9 mouse cellular contexts compared by ENCODE assay signal in genomic region chr11:68579462-68579881, GRCm38 (mm10). TPM values are rescaled to one million over a fixed set of nuclear protein-coding genes. Genes with fewer than 3 reads are reported as not detected.
DNase-seq lines count a peak whose midpoint lies in the region; ATAC-seq and TF ChIP-seq lines count a peak whose summit lies in the region.
"Had no signal": no experiment of that assay in that cellular context is flagged by ENCODE, and none has a peak within 500 bp of the region (broad histone marks: within the 10 kb centered on the region; RNA-seq: fewer than 3 reads in every experiment).

No protein-coding gene starts in this region.

- no peak overlapping the region for H3K27ac ChIP-seq in heart, embryonic 12.5 days (ENCODE audit: poor library complexity, severe bottlenecking)
- no peak overlapping the region for H3K27ac ChIP-seq in thymus, adult 2 months (ENCODE audit: control insufficient read depth, insufficient read depth, low read length)
- H3K27ac ChIP-seq: liver, embryonic 13.5 days had no signal

- H3ac ChIP-seq in myocyte (ENCODE audit: control insufficient read depth, insufficient read length): no peak overlapping the region

- no peak for ATAC-seq in heart, embryonic 12.5 days (ENCODE audit: insufficient number of reproducible peaks, low FRiP score)

- H3K27me3 ChIP-seq in heart, embryonic 12.5 days (replicated peaks): no peaks in the 10 kb centered on the region
- H3K27me3 ChIP-seq in myocyte (ENCODE audit: control insufficient read depth, insufficient read depth, insufficient read length): peaks cover 30% of the 10 kb centered on the region
- no peaks in the 10 kb centered on the region for H3K27me3 ChIP-seq in thymus, adult 2 months (ENCODE audit: control insufficient read depth, insufficient read depth, low read length)
- H3K27me3 ChIP-seq: liver, embryonic 13.5 days had no signal

- TF ChIP-seq POLR2A in myocyte (IDR thresholded peaks at IDR 0.05; ENCODE audit: insufficient read length, low read depth): no peak
- TF ChIP-seq POLR2A in thymus, adult 2 months (IDR thresholded peaks at IDR 0.05; ENCODE audit: control insufficient read depth, extremely low read depth, insufficient read depth, low read length, poor library complexity): no peak

- no peaks in the 10 kb centered on the region for H3K9me3 ChIP-seq in heart, embryonic 12.5 days (replicated peaks)
- H3K9me3 ChIP-seq: liver, embryonic 13.5 days had no signal

- DNase-seq in heart, adult 18-20 months: peak; percentile 24 to 32
- peak; percentile 16 for DNase-seq in ZHBTc4 (ENCODE audit: low read depth, low spot score)
- peak; percentile 75 for DNase-seq in fibroblast of lung, adult 2 months (ENCODE audit: low read depth)
- DNase-seq in layer of hippocampus, postnatal 10 days (ENCODE audit: low spot score in 2 of 2): peak; percentile 71 to 79
- DNase-seq in thymus, adult 2 months: no peak
- DNase-seq in adrenal gland, adult 8-10 months: no peak
- DNase-seq: liver, embryonic 13.5 days had no signal

- H3K36me3 ChIP-seq in heart, embryonic 12.5 days: no peaks in the 10 kb centered on the region
- H3K36me3 ChIP-seq in myocyte (ENCODE audit: control insufficient read depth, insufficient read depth): no peaks in the 10 kb centered on the region
- H3K36me3 ChIP-seq in thymus, adult 2 months (ENCODE audit: control insufficient read depth, insufficient read depth, low read length): no peaks in the 10 kb centered on the region
- H3K36me3 ChIP-seq: liver, embryonic 13.5 days had no signal

- H3K4me3 ChIP-seq in heart, embryonic 12.5 days: no peak overlapping the region
- no peak overlapping the region for H3K4me3 ChIP-seq in myocyte
- no peak overlapping the region for H3K4me3 ChIP-seq in thymus, adult 2 months (ENCODE audit: control insufficient read depth, insufficient read depth, low read length)
- H3K4me3 ChIP-seq: liver, embryonic 13.5 days had no signal

- H3K79me2 ChIP-seq in myocyte (ENCODE audit: control insufficient read depth, insufficient read depth): no peaks in the 10 kb centered on the region

- H3K9ac ChIP-seq in heart, embryonic 12.5 days: no peak overlapping the region
- H3K9ac ChIP-seq: liver, embryonic 13.5 days had no signal

- no peak for TF ChIP-seq CTCF in thymus, adult 2 months (IDR thresholded peaks at IDR 0.05; ENCODE audit: borderline replicate concordance, control insufficient read depth, extremely low read depth, insufficient read depth, low read length, poor library complexity)

- H3K4me2 ChIP-seq in heart, embryonic 12.5 days: no peak overlapping the region
- H3K4me2 ChIP-seq in myocyte (ENCODE audit: low read depth): peak overlapping the region; percentile 60
- H3K4me2 ChIP-seq: liver, embryonic 13.5 days had no signal

- WGBS in heart, embryonic 12.5 days: 32% methylated on average over 9 of the region's 9 CpGs
- WGBS in thymus, adult 2 months: 68% methylated on average over 9 of the region's 9 CpGs

- peaks cover 4% of the 10 kb centered on the region; the same call in 1 of the 2 replicates for H3K4me1 ChIP-seq in heart, embryonic 12.5 days (replicated peaks)
- no peaks in the 10 kb centered on the region for H3K4me1 ChIP-seq in thymus, adult 2 months (replicated peaks; ENCODE audit: control insufficient read depth, insufficient read depth, low read length)
- H3K4me1 ChIP-seq: liver, embryonic 13.5 days had no signal

TF ChIP-seq in myocyte, 11 proteins besides CTCF, POLR2A, EP300 and RAD21:
- TF ChIP-seq POLR2AphosphoS2 (IDR thresholded peaks at IDR 0.05; ENCODE audit: insufficient read length, low read depth): no peak
- peak in 1 of 3 experiments; percentile 22 for TF ChIP-seq MYOD1 (IDR thresholded peaks at IDR 0.05; ENCODE audit: control insufficient read depth in 1 of 3, insufficient read length in 2 of 3, low read depth in 2 of 3)
- no peak for TF ChIP-seq MAX (IDR thresholded peaks at IDR 0.05; ENCODE audit: low read depth)
- TF ChIP-seq SRF (IDR thresholded peaks at IDR 0.05; ENCODE audit: control insufficient read depth, insufficient read length, low read depth): no peak
- no peak for TF ChIP-seq MYOG (IDR thresholded peaks at IDR 0.05; ENCODE audit: control insufficient read depth in 1 of 3, insufficient read depth in 1 of 3, insufficient read length in 2 of 3, low read depth in 2 of 3)
- TF ChIP-seq REST (IDR thresholded peaks at IDR 0.05; ENCODE audit: insufficient read depth, insufficient read length): no peak
- no peak for TF ChIP-seq TCF12 (IDR thresholded peaks at IDR 0.05; ENCODE audit: insufficient read depth, poor library complexity, severe bottlenecking)
- TF ChIP-seq E2F4 (IDR thresholded peaks at IDR 0.05; ENCODE audit: insufficient read depth): no peak

RNA-seq across cellular contexts. Expression of gene Ccdc42, which starts 7.3 kb away (rescaled TPM):
- not detected for total RNA-seq in heart, adult 18-20 months (2021)
- 0.46 and 0.55 TPM in 2 replicates for polyA plus RNA-seq in heart, embryonic 12.5 days (2016; fragmentation: Nextera tagmentation; extraction: Ambion mirVana)
- under 1 TPM; 0.49 to 0.87 TPM for total RNA-seq in layer of hippocampus, postnatal 10 days (2021)
- polyA plus RNA-seq in myocyte (2012; fragmentation: generic; extraction: Trizol): not detected
- not detected in 2 replicates for polyA plus RNA-seq in thymus, adult 2 months (2012; rRNA removed)
- total RNA-seq in adrenal gland, adult 8-10 months (2022): not detected

RNA-seq across cellular contexts. Expression of gene Mfsd6l, which starts 23.5 kb away (rescaled TPM):
- under 1 TPM; 0.12 to 0.13 TPM for total RNA-seq in heart, adult 18-20 months (2021)
- polyA plus RNA-seq in heart, embryonic 12.5 days (2016; fragmentation: Nextera tagmentation; extraction: Ambion mirVana): 0.08 TPM in 1 of 2 replicates, not detected in the other
- under 1 TPM; 0.16 to 0.23 TPM for total RNA-seq in layer of hippocampus, postnatal 10 days (2021)
- polyA plus RNA-seq in myocyte (2012; fragmentation: generic; extraction: Trizol): not detected
- 0.24 and 0.65 TPM in 2 replicates for polyA plus RNA-seq in thymus, adult 2 months (2012; rRNA removed)
- total RNA-seq in adrenal gland, adult 8-10 months (2022): under 1 TPM in 2 of 4 experiments, not detected in 2; 0.13 to 0.55 TPM
- polyA plus RNA-seq: liver, embryonic 13.5 days had no signal

Comparison
In these comparisons a context has a peak if more than half of its experiments do, and no peak if none do; other contexts are left out.
1. DNase-seq: peak in heart, adult 18-20 months (2 of 2), ZHBTc4 (single experiment), fibroblast of lung, adult 2 months (single experiment) and layer of hippocampus, postnatal 10 days (2 of 2); none in thymus, adult 2 months (single experiment) and adrenal gland, adult 8-10 months (single experiment).